Comparison of ENCODE assay signal across 14 mouse cellular contexts in genomic region chrX:168832343-168832742, GRCm38 (mm10). TPM values are rescaled to one million over a fixed set of nuclear protein-coding genes. Genes with fewer than 3 reads are reported as not detected.
A peak's percentile ranks its signal among the peaks of the same experiment; 100 is the strongest.
DNase-seq lines count a peak whose midpoint lies in the region; ATAC-seq lines count a peak whose summit lies in the region.
"Had no signal": no experiment of that assay in that cellular context is flagged by ENCODE, and none has a peak within 500 bp of the region (broad histone marks: within the 10 kb centered on the region; RNA-seq: fewer than 3 reads in every experiment).

No protein-coding gene starts in this region.

- peak; percentile 71 for ATAC-seq in common myeloid progenitor, adult 5-6 weeks (replicated peaks; ENCODE audit: low read depth, poor library complexity, severe bottlenecking)
- ATAC-seq in hematopoietic stem cell, adult 5-6 weeks (replicated peaks in 1 of 2; ENCODE audit: insufficient read depth in 1 of 2, low FRiP score in 2 of 2, low TSS enrichment in 1 of 2, low read depth in 1 of 2, poor library complexity in 2 of 2, severe bottlenecking in 2 of 2) = peak; percentile 59 to 62; a peak in 2 of 4 replicates
- ATAC-seq in liver, embryonic 11.5 days (replicated peaks; ENCODE audit: low FRiP score) = no peak
- ATAC-seq: intestine, postnatal 0 days; midbrain, embryonic 13.5 days had no signal

- H3K27ac ChIP-seq in liver, embryonic 11.5 days (ENCODE audit: low read depth, low read length) = no peak overlapping the region
- H3K27ac ChIP-seq: liver, embryonic 15.5 days; midbrain, embryonic 13.5 days had no signal

- H3K27me3 ChIP-seq in liver, embryonic 11.5 days (replicated peaks; ENCODE audit: control insufficient read depth, insufficient read depth, low read length) = 0 out of 2 replicates have a peak, but pooled peaks cover 2% of the 10 kb centered on the region
- H3K27me3 ChIP-seq: CH12.LX; liver, embryonic 15.5 days had no signal

- no peak overlapping the region for H3K4me3 ChIP-seq in liver, embryonic 11.5 days (ENCODE audit: low read depth, low read length)
- H3K4me3 ChIP-seq: liver, embryonic 15.5 days; midbrain, embryonic 13.5 days had no signal

- peak; percentile 4 for DNase-seq in kidney, postnatal 10 days
- no peak for DNase-seq in kidney, postnatal 4 days
- DNase-seq in heart, adult 8-10 months (ENCODE audit: low spot score) = peak; percentile 9
- no peak for DNase-seq in B cell, adult 2 months
- no peak for DNase-seq in liver, embryonic 11.5 days (ENCODE audit: low spot score)
- DNase-seq in frontal cortex, postnatal 14 days (ENCODE audit: low spot score in 2 of 2) = no peak
- DNase-seq: cerebellum, postnatal 36 days; right cerebral cortex, postnatal 14 days had no signal

- H3K9me3 ChIP-seq in liver, embryonic 11.5 days (ENCODE audit: control insufficient read depth, low read length) = no peaks in the 10 kb centered on the region
- H3K9me3 ChIP-seq: liver, embryonic 15.5 days; midbrain, embryonic 13.5 days had no signal

- H3K9ac ChIP-seq in liver, embryonic 11.5 days (ENCODE audit: low read depth, low read length) = no peak overlapping the region
- H3K9ac ChIP-seq: liver, embryonic 15.5 days; midbrain, embryonic 13.5 days had no signal

- WGBS in liver, embryonic 11.5 days = 85% methylated on average over 5 of the region's 5 CpGs

- H3K36me3 ChIP-seq in liver, embryonic 11.5 days (ENCODE audit: control insufficient read depth, insufficient read depth, low read length) = no peaks in the 10 kb centered on the region
- H3K36me3 ChIP-seq: liver, embryonic 15.5 days; midbrain, embryonic 13.5 days had no signal

- no peak overlapping the region for H3K4me2 ChIP-seq in liver, embryonic 11.5 days
- H3K4me2 ChIP-seq: liver, embryonic 15.5 days; midbrain, embryonic 13.5 days had no signal

- H3K4me1 ChIP-seq in liver, embryonic 11.5 days (replicated peaks; ENCODE audit: control insufficient read depth, insufficient read depth, low read length) = no peaks in the 10 kb centered on the region
- H3K4me1 ChIP-seq: liver, embryonic 15.5 days; midbrain, embryonic 13.5 days had no signal

RNA-seq across cellular contexts. Expression of gene Arhgap6, which starts 37.4 kb away (rescaled TPM):
- total RNA-seq in common myeloid progenitor, adult 5-6 weeks (2017) = 24.6 and 25.3 TPM in 2 replicates
- 1 to 10 TPM; 2.9 to 3.2 (median 3.0) TPM for total RNA-seq in heart, adult 8-10 months (2022)
- total RNA-seq in hematopoietic stem cell, adult 5-6 weeks (2017) = 22.3 and 25.1 TPM in 2 replicates
- 8.8 and 9.7 TPM in 2 replicates for polyA plus RNA-seq in liver, embryonic 11.5 days (2014; fragmentation: Nextera tagmentation; extraction: Ambion mirVana)

Comparison
In these comparisons a context has a peak if more than half of its experiments do, and no peak if none do; other contexts are left out.
1. DNase-seq: peak in kidney, postnatal 10 days (single experiment) and heart, adult 8-10 months (single experiment); none in kidney, postnatal 4 days (0 of 2), B cell, adult 2 months (0 of 2), liver, embryonic 11.5 days (single experiment) and frontal cortex, postnatal 14 days (0 of 2).